Mouse (Mus musculus) gastrocnemius, adult 18-20 months (tissue): ENCODE data around the gene Cdc42bpb. TPM values are rescaled to one million over a fixed set of nuclear protein-coding genes. Genes with fewer than 3 reads are reported as not detected.
A peak's percentile ranks its signal among the peaks of the same experiment; 100 is the strongest.

Experiments used
- DNase-seq: peaks from one replicate; pipeline ENCODE4 v3.0.0; 2021; ENCODE audit warnings: low spot score
- long read RNA-seq, 2 experiments: library from polyadenylated mRNA; stranded (forward); transcript quantifications; one replicate each; pipeline ENCODE4 v2.0.0; 2021
- total RNA-seq, 2 experiments: library from RNA; stranded (reverse); gene quantifications; 2 replicates each; pipeline ENCODE4 v1.2.3; 2021

Cdc42bpb gene
- 10 to 100 TPM; 17.3 to 21.2 TPM for total RNA-seq
- long read RNA-seq, experiment 1, full-length matches to known transcripts, result 2 of 16 reads
- long read RNA-seq, experiment 1, partial matches to known transcripts, result 6 of 16 reads
- long read RNA-seq, experiment 1, other reads (novel, unspliced or antisense), result 8 of 16 reads
- long read RNA-seq, experiment 2, full-length matches to known transcripts, result 3 of 10 reads
- long read RNA-seq, experiment 2, partial matches to known transcripts, result 6 of 10 reads
- long read RNA-seq, experiment 2, other reads (novel, unspliced or antisense), result 1 of 10 reads

- peak; percentile 93 for DNase-seq
Measured at GRCm38 (mm10) chr12:111377376-111377973, at the start of gene Cdc42bpb. TSS of gene Cdc42bpb (minus strand) at chr12:111377718.

- DNase-seq, result peak; percentile 95
Measured at GRCm38 (mm10) chr12:111425789-111426460, 48.4 kb upstream of the Cdc42bpb start.

- peak; percentile 91 for DNase-seq
Measured at GRCm38 (mm10) chr12:111425258-111425657, 47.7 kb upstream of the Cdc42bpb start.

- no peak for DNase-seq
Measured at GRCm38 (mm10) chr12:111424547-111424946, 47.0 kb upstream of the Cdc42bpb start.

GRCm38 (mm10) chr12:111423570-111424129 lies 46.1 kb upstream of the Cdc42bpb start:
- no peak for DNase-seq

- DNase-seq, result no peak
Measured at GRCm38 (mm10) chr12:111422852-111423251, 45.3 kb upstream of the Cdc42bpb start.

- no peak for DNase-seq
Measured at GRCm38 (mm10) chr12:111420946-111421709, 43.6 kb upstream of the Cdc42bpb start.

- DNase-seq, result no peak
Measured at GRCm38 (mm10) chr12:111419918-111420317, 42.4 kb upstream of the Cdc42bpb start.

GRCm38 (mm10) chr12:111416921-111417779 lies 39.6 kb upstream of the Cdc42bpb start, which contains the start of gene Exoc3l4:
TSS of gene Exoc3l4 (plus strand) at chr12:111417017.
- no peak for DNase-seq

GRCm38 (mm10) chr12:111413300-111413699 lies 35.8 kb upstream of the Cdc42bpb start:
- peak; percentile 91 for DNase-seq

- no peak for DNase-seq
Measured at GRCm38 (mm10) chr12:111412581-111413284, 35.2 kb upstream of the Cdc42bpb start.

- DNase-seq, result no peak
Measured at GRCm38 (mm10) chr12:111411631-111412355, 34.3 kb upstream of the Cdc42bpb start.

GRCm38 (mm10) chr12:111409583-111409982 lies 32.1 kb upstream of the Cdc42bpb start:
- no peak for DNase-seq

GRCm38 (mm10) chr12:111406622-111407021 lies 29.1 kb upstream of the Cdc42bpb start, which contains the start of gene Lbhd2:
TSS of gene Lbhd2 (plus strand) at chr12:111406809.
- no peak for DNase-seq

- DNase-seq, result no peak
Measured at GRCm38 (mm10) chr12:111404880-111405279, 27.4 kb upstream of the Cdc42bpb start.

- DNase-seq, result peak; percentile 79
Measured at GRCm38 (mm10) chr12:111401454-111402184, 24.1 kb upstream of the Cdc42bpb start.

- DNase-seq, result no peak
Measured at GRCm38 (mm10) chr12:111396997-111397396, 19.5 kb upstream of the Cdc42bpb start.

- DNase-seq, result no peak
Measured at GRCm38 (mm10) chr12:111394008-111394407, 16.5 kb upstream of the Cdc42bpb start.
